Mouse (Mus musculus) mesoderm, embryonic 11.5 days (tissue): ENCODE measurements around the gene Pip5k1c.

Experiments used
- DNase-seq: peaks from one replicate; pipeline ENCODE4 v3.0.0-alpha.2; 2012; ENCODE audit warnings: low read depth, low spot score

Gene Pip5k1c

DNA sequence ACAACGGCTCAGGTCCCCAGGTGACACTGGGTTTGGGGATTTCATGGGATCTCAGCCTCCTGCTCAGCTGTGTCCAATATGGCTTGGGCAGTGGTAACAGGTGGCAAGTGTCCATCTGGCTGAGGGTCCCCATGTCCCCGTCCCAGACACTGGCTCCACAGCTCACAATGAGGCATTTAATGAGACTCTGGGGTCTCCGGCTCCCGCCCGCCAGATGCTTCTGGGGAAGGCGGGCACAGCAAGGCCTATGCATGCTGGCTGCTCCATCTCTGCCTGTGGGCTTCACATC is 74.4 kb downstream of the Pip5k1c start:
- DNase-seq = no peak
